Mouse (Mus musculus): ENCODE measurements around the gene Fgfr1op2.

DNA sequence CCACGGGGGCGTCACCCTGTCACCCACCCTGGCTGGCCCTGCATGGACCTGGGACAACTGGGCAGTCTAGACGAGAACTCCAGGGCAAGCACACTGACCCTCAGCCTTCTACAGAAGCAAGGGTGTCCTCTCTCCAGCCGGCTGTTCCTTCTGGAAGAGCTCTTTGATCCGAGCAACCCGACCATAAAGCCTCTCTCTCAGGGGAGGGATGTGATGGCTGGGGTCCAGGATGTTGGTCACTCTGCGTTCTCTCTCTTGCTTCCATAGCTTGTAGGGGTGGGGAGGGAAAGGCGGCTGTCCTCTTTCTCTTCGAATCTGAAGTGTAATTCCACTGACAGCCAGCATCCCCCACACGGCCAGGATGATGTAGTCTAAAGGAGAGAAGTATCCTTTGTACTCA, 26.6 kb downstream of the Fgfr1op2 start:
- TF ChIP-seq CTCF (IDR thresholded peaks at IDR 0.05; ENCODE audit: insufficient read depth, low read depth, low read length) = no peak
- TF ChIP-seq POLR2A (IDR thresholded peaks at IDR 0.05; ENCODE audit: insufficient read depth, low read depth, low read length) = no peak
